Comparison of ENCODE assay signal across 24 mouse cellular contexts in the genomic region with DNA sequence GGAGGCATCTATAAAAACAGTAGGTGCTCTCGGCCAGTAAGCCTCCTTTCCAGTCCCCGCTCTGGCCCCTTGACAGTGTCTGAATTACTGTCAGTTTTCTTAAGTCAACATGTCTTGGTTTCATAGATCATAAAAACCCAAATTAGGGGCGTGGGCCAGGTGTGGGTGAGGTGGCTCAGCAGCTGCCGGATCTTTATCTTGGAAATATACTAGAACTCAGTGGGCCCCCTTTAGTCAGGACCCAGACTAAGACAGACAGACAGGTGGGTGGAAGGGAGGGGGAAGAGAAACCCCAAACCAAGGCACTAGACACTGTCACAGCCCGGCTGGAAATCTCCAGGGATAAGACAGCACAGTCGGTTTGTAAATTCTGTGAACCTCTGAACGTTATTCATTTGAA.
"Had no signal": no experiment of that assay in that cellular context is flagged by ENCODE, and none has a peak within 500 bp of the region (broad histone marks: within the 10 kb centered on the region; RNA-seq: fewer than 3 reads in every experiment).

No protein-coding gene starts in this region.

- H3K4me2 ChIP-seq: heart, embryonic 12.5 days; hindbrain, embryonic 12.5 days; hindbrain, embryonic 14.5 days; limb, embryonic 12.5 days; liver, embryonic 11.5 days; liver, embryonic 13.5 days had no signal

- ATAC-seq: hindbrain, embryonic 16.5 days; inflammation-experienced regulatory T-cells, adult 6 months had no signal

- H3K9ac ChIP-seq: heart, embryonic 12.5 days; hindbrain, embryonic 12.5 days; hindbrain, embryonic 14.5 days; limb, embryonic 12.5 days; liver, embryonic 13.5 days had no signal

- DNase-seq: gastrocnemius, postnatal 14 days; gastrocnemius, postnatal 36 days; heart, adult 11 months; heart, postnatal 10 days; heart, postnatal 4 days; kidney, adult 18-20 months; kidney, adult 8-10 months; kidney, postnatal 10 days; kidney, postnatal 25 days; kidney, postnatal 4 days; liver; liver, embryonic 13.5 days had no signal

- H3K4me3 ChIP-seq: heart, embryonic 10.5 days; heart, embryonic 12.5 days; hindbrain, embryonic 10.5 days; hindbrain, embryonic 12.5 days; layer of hippocampus, adult 2 months; left cerebral cortex, adult 2 months; limb, embryonic 10.5 days; limb, embryonic 12.5 days; liver, embryonic 13.5 days had no signal

- H3K27ac ChIP-seq: heart, embryonic 10.5 days; hindbrain, embryonic 10.5 days; hindbrain, embryonic 12.5 days; hindbrain, embryonic 14.5 days; layer of hippocampus, adult 2 months; left cerebral cortex, adult 2 months; limb, embryonic 10.5 days; limb, embryonic 12.5 days; liver, embryonic 13.5 days had no signal

- H3K27me3 ChIP-seq: liver, embryonic 13.5 days had no signal

- H3K9me3 ChIP-seq: heart, embryonic 10.5 days; heart, embryonic 12.5 days; hindbrain, embryonic 10.5 days; hindbrain, embryonic 12.5 days; limb, embryonic 10.5 days; limb, embryonic 12.5 days; liver, embryonic 13.5 days had no signal

- H3K36me3 ChIP-seq: heart, embryonic 10.5 days; heart, embryonic 12.5 days; hindbrain, embryonic 10.5 days; hindbrain, embryonic 12.5 days; limb, embryonic 10.5 days; limb, embryonic 12.5 days; liver, embryonic 13.5 days had no signal

- H3K4me1 ChIP-seq: hindbrain, embryonic 10.5 days; hindbrain, embryonic 12.5 days had no signal
